Mouse (Mus musculus): ENCODE data around the gene Parva. TPM values are rescaled to one million over a fixed set of nuclear protein-coding genes. Genes with fewer than 3 reads are reported as not detected.

The Parva gene
- polyA plus RNA-seq, 1 experiment from 2014 or later = 54.6 TPM

DNA sequence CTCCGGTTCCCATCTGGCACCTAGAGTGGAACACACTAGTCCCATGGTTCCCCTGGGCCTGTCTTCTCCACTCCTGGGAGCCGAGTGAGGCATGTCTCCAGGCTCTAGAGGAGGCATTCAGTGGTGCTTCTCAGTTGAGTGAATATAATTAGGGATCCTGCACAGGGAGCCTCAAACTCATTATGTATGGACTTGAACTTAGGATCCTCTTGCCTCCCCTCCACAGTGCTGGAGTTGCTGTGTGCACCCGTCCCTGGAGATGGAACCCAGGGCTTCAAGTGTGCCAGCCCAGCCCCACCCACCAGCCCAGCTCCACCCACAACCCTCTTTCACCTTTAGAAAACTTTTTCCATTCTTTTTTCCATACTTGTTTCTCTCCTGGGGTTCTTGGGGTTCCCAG, 106.8 kb downstream of the Parva start:
- Histone ChIP-seq H3K27ac (no peak overlapping the region), H3K4me1 (peaks cover 19% of the 10 kb centered on the region), H3K9me3 (no peaks in the 10 kb centered on the region), H3K4me3 (replicated peaks) (no peak overlapping the region), H3K36me3 (replicated peaks) (no peaks in the 10 kb centered on the region), H3K27me3 (peaks cover 10% of the 10 kb centered on the region; the same call in 1 of the 2 replicates), H3K4me2 (no peak overlapping the region), H3K9ac (no peak overlapping the region)
- ATAC-seq (ENCODE audit: low FRiP score) = no peak
- 71% methylated on average over 3 of the region's 3 CpGs for WGBS

DNA sequence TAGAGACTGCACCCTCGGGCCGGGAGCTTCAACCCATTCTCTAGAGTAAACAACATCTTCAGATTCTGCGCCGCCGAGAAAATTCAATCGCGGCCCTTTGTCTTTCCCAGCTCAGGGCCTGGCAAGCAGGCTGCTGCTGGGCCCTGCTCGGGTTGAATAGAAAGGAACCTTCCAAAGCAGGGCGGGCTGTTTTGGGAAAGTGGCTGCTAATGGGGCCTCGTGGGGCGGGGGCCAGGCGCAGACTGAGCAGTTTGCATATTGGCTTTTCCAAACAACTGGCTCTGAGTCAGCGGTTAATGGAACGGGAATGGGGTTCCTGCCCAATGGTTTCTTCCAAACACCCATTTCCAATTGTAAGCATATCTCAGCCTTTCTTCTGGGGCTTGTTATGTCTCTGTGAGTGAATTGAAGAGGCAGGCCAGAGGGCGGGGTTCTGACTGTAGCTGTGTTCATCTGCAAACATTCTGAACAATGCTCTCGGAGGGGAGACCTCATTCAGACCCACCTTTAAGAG, 108.2 kb downstream of the Parva start:
- WGBS = 4% methylated on average over 16 of the region's 16 CpGs
- H3K9me3 ChIP-seq = no peaks in the 10 kb centered on the region
- peaks cover 10% of the 10 kb centered on the region; the same call in 1 of the 2 replicates for H3K27me3 ChIP-seq
- peak overlapping the region; percentile 21; the same call in 1 of the 2 replicates for H3K9ac ChIP-seq
- peak; percentile 93 for ATAC-seq (ENCODE audit: low FRiP score)
- no peak overlapping the region for H3K4me3 ChIP-seq (replicated peaks)
- peak overlapping the region; percentile 22 for H3K4me2 ChIP-seq
- no peaks in the 10 kb centered on the region for H3K36me3 ChIP-seq (replicated peaks)
- H3K4me1 ChIP-seq = peaks cover 19% of the 10 kb centered on the region
- peak overlapping the region; percentile 78 for H3K27ac ChIP-seq

DNA sequence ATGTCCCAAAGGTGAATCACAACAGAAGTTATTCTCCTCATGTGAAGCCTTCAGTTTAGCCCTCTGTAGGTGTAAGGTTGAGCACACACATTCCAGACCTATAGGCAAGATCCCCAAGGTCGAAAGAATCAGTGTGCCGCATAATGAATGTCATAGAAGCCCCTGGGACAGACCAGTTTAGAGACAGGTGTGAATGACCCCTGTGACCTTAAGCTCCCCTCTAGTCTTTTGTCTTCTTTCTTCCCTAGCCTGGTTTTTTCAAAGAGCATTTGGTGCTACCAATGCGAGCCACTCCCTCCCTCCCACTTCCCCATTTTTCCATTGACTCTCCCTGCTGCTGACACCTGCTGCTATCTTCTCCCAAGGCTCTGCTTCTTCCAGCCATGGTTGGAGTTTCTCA, 121.8 kb downstream of the Parva start:
- Histone ChIP-seq H3K27ac (no peak overlapping the region), H3K36me3 (replicated peaks) (peaks cover 8% of the 10 kb centered on the region), H3K9ac (no peak overlapping the region), H3K4me1 (no peaks in the 10 kb centered on the region), H3K27me3 (no peaks in the 10 kb centered on the region), H3K9me3 (no peaks in the 10 kb centered on the region), H3K4me2 (no peak overlapping the region), H3K4me3 (replicated peaks) (no peak overlapping the region)
- WGBS = 79% methylated on average over 3 of the region's 3 CpGs
- no peak for ATAC-seq (ENCODE audit: low FRiP score)

DNA sequence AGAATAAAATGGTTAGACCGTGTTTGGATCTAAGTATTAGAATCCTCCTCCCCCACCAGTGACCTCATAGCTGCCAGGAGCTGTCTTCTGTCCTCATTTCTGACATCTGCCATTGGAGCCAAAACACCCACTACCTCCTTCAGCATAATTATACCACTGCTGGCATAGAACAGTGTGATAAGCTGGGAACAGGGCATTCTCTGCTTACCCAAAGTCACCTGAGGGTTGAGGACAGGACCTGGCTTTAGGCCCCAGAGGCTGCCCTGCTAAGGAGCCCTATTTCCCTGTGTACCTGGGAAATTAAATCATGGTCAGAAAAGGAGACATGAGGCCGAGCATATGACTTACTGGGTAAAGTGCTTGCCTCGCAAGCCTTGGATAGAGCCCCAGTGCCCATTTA, 134.2 kb downstream of the Parva start:
- Histone ChIP-seq H3K9ac (no peak overlapping the region), H3K4me1 (no peaks in the 10 kb centered on the region), H3K9me3 (no peaks in the 10 kb centered on the region), H3K27ac (no peak overlapping the region), H3K27me3 (no peaks in the 10 kb centered on the region), H3K36me3 (replicated peaks) (no peaks in the 10 kb centered on the region; the same call in 1 of the 2 replicates), H3K4me3 (replicated peaks) (no peak overlapping the region), H3K4me2 (no peak overlapping the region)
- no peak for ATAC-seq (ENCODE audit: low FRiP score)
- 88% methylated on average over 3 of the region's 3 CpGs for WGBS

DNA sequence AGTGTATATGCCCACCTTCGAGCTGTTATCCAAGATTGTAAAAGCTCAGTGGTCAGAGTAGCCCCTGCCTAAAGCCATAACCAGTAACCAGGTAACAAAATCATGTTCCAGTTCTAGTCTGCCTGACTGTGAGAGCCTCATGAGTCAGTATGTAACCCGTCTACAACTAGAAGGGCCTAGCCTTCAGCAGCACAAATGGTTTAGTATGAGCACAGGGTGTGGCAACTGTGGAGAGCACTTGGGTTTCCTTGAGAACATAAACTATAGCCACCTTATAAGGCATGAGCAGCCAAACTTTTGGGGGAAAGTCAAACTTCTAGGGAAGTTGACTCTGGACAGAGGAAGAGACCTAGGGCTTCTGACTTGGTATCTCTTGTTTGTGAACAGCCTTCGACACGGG, 139.7 kb downstream of the Parva start:
- Histone ChIP-seq H3K9me3 (no peaks in the 10 kb centered on the region), H3K4me1 (peaks cover 11% of the 10 kb centered on the region), H3K4me2 (no peak overlapping the region), H3K4me3 (replicated peaks) (no peak overlapping the region), H3K27me3 (no peaks in the 10 kb centered on the region), H3K9ac (no peak overlapping the region), H3K27ac (no peak overlapping the region), H3K36me3 (replicated peaks) (no peaks in the 10 kb centered on the region; the same call in 1 of the 2 replicates)
- no peak for ATAC-seq (ENCODE audit: low FRiP score)
- 92% methylated on average over 4 of the region's 4 CpGs for WGBS

DNA sequence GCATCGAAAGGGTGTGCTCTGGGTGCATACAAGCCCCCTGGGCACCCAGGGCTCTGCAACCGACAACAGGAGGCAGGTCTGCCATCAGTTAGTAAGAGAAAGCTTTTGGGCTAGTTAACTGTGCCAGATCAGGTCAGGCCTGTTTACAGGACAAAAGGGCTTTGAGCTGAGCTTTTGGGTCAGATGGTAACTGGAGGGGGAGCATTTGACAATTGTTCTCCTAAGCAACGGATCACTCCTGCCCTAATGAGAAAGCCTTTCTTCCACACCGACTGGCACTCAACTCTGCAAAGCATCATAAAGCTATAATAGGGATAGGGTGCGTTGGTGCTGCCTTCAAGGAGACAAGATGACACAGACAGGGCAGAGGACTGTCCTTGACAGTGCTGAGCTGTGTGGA, 141.7 kb downstream of the Parva start:
- H3K4me2 ChIP-seq = no peak overlapping the region
- no peak overlapping the region for H3K27ac ChIP-seq
- no peaks in the 10 kb centered on the region for H3K27me3 ChIP-seq
- no peak overlapping the region for H3K9ac ChIP-seq
- H3K4me3 ChIP-seq (replicated peaks) = no peak overlapping the region
- H3K9me3 ChIP-seq = no peaks in the 10 kb centered on the region
- H3K4me1 ChIP-seq = peaks cover 11% of the 10 kb centered on the region
- ATAC-seq (ENCODE audit: low FRiP score) = no peak
- H3K36me3 ChIP-seq (replicated peaks) = no peaks in the 10 kb centered on the region; the same call in 1 of the 2 replicates
- WGBS = 24% methylated on average over 5 of the region's 5 CpGs

DNA sequence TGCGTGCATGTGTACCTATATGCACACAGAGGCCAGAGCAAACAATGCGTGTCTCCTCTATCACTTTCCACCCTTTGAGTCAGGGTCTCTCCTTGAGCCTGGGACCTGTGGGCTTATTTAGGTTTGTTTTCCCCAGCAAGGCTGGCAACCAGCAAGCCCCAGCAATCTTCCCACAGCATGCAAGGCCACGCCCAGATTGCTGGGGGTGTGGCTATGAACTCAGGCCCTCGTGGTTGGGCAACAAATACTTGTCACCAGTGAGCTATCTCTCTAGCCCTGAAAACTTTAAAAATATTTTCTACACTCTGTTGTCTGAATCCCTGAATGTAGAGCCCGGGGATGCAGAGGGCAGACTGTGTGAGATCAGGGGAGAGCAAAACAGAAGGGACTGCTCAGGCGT, 154.3 kb downstream of the Parva start:
- Histone ChIP-seq H3K9me3 (peaks cover 4% of the 10 kb centered on the region; the same call in 1 of the 2 replicates), H3K27me3 (no peaks in the 10 kb centered on the region), H3K27ac (no peak overlapping the region), H3K4me2 (no peak overlapping the region), H3K36me3 (replicated peaks) (0 out of 2 replicates have a peak, but pooled peaks cover 3% of the 10 kb centered on the region), H3K4me3 (replicated peaks) (no peak overlapping the region), H3K9ac (no peak overlapping the region), H3K4me1 (no peaks in the 10 kb centered on the region)
- ATAC-seq (ENCODE audit: low FRiP score) = no peak
- WGBS = 85% methylated on average over 6 of the region's 6 CpGs

DNA sequence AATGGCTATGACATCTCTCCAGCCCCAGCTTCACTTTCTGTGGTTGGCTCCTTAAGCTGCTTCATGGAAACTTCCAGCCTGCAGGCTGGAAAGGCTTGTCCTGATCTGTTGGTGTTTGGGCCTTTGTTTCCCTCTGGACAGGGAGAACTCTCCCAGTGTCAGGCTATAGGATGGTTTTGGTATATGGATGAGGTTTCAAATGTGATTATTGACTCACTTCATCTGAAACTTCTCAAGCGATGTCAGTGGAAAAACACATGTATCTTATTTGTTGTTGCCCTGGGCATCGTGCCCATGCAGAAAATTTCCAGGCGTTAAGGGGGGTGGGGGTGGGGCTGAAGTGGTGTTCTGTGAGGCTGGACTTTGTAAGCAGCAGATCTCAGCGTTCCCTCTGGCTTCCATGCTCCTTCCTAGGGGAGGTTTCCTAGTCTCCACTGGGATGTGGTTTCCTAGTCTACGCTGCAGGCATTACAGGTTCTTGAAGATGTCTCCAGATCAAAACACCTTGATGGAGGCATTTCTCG, 155.6 kb downstream of the Parva start:
- WGBS = 83% methylated on average over 6 of the region's 6 CpGs
- no peak overlapping the region for H3K4me3 ChIP-seq (replicated peaks)
- H3K9me3 ChIP-seq = peaks cover 4% of the 10 kb centered on the region; the same call in 1 of the 2 replicates
- no peak overlapping the region for H3K9ac ChIP-seq
- H3K4me2 ChIP-seq = no peak overlapping the region
- ATAC-seq (ENCODE audit: low FRiP score) = no peak
- H3K4me1 ChIP-seq = no peaks in the 10 kb centered on the region
- no peak overlapping the region for H3K27ac ChIP-seq
- no peaks in the 10 kb centered on the region for H3K27me3 ChIP-seq
- 0 out of 2 replicates have a peak, but pooled peaks cover 3% of the 10 kb centered on the region for H3K36me3 ChIP-seq (replicated peaks)

DNA sequence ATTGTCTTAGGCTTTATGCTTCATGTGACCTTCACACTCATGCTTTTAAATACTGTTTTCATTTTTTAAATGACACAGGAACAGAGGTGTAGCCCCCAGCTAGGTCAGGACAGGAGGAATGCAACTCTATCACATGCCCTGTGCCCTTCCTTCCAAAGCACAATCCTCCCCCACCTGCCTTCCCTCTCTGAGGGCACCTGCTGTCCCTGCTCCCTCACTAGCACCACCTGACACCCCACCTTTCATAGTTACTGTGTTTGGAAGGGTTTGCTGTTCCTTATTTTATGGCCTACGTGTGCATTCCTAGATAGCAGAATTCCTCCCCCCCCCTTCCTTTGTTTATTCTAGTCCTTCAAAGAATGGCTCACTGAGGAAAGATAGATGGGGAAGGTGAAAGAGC, 160.1 kb downstream of the Parva start:
- no peak overlapping the region for H3K4me2 ChIP-seq
- 95% methylated on average over 1 of the region's 1 CpGs for WGBS
- H3K4me1 ChIP-seq = peaks cover 22% of the 10 kb centered on the region
- no peak for ATAC-seq (ENCODE audit: low FRiP score)
- H3K27me3 ChIP-seq = no peaks in the 10 kb centered on the region
- H3K9ac ChIP-seq = no peak overlapping the region
- peaks cover 4% of the 10 kb centered on the region; the same call in 1 of the 2 replicates for H3K9me3 ChIP-seq
- H3K4me3 ChIP-seq (replicated peaks) = no peak overlapping the region
- H3K27ac ChIP-seq = no peak overlapping the region
- H3K36me3 ChIP-seq (replicated peaks) = no peaks in the 10 kb centered on the region; the same call in 1 of the 2 replicates

DNA sequence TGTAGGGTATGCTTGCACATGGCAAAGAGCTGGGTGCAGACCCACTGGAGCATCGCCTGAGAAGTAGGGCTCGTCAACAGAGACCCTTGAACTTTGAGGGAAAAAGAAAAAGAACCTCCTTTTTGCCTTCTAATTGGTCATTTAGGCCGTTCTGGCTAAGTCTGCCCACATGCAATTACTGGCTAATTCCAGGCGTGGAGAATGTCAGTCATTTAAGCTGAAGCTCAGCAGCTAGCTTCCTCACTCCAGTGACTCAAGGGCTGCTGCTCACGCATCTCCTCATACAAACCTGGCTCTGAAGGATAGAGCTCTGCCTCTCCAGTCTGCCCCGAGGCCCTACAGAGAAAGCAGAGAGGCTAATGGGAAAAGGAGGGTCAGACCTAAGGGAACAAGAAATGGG, 162.2 kb downstream of the Parva start:
- Histone ChIP-seq H3K9me3 (peaks cover 4% of the 10 kb centered on the region; the same call in 1 of the 2 replicates), H3K36me3 (replicated peaks) (no peaks in the 10 kb centered on the region; the same call in 1 of the 2 replicates), H3K27me3 (no peaks in the 10 kb centered on the region), H3K4me1 (peaks cover 24% of the 10 kb centered on the region), H3K4me3 (replicated peaks) (no peak overlapping the region), H3K4me2 (no peak overlapping the region), H3K9ac (no peak overlapping the region), H3K27ac (no peak overlapping the region)
- ATAC-seq (ENCODE audit: low FRiP score) = no peak
- 38% methylated on average over 6 of the region's 6 CpGs for WGBS

DNA sequence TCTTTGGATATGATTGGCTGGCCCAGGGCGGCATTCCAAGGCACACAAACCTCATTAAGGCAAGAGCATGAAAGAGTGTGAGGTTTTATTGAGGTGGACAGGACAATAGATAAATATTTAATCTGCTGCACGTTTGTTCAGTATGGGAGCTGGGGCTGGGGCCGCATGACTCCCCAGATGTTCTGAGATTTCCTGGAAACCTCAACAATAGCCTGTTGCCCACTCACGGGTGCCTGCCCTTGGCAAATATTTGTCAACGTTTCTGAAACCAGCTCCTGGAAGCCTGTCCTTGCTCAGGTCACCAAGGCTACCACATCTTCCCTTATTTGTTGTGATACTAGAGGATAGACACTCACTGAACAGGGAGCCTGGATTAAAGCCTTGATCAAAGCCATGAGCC, 166.3 kb downstream of the Parva start:
- Histone ChIP-seq H3K4me2 (no peak overlapping the region), H3K27me3 (no peaks in the 10 kb centered on the region), H3K36me3 (replicated peaks) (no peaks in the 10 kb centered on the region), H3K9ac (no peak overlapping the region), H3K9me3 (no peaks in the 10 kb centered on the region), H3K4me3 (replicated peaks) (no peak overlapping the region), H3K4me1 (peaks cover 24% of the 10 kb centered on the region), H3K27ac (no peak overlapping the region)
- 71% methylated on average over 5 of the region's 5 CpGs for WGBS
- no peak for ATAC-seq (ENCODE audit: low FRiP score)

DNA sequence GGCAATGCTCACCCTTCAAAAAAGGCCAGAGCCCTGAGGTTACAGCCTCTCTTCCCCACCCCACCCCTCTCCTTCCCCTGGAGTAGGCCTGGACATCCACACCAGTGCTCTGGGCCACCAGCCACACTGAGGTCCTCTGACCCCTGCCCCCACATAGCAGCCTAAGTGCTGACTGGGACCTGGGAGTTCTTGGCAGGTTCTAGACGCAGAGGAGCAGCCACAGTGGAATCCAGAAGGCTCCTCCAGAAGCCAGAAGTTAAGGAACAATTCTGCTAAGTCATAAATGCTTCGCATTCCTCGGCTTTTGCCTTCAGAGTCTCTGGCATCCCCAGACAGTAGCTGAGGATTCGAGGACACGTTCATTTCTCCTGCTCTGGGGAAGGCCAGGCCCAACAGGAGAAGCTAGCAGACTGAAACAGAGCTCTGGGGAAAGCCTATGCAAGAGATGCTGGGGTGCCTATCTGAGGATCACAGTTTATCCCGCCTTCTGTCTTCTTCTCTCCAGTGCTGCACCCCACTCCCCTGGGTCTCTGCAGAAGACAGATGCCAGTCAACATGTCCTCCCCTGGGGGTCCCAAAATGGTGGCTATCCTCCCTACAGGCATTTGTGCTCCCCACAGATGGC, 168.0 kb downstream of the Parva start:
- Histone ChIP-seq H3K9me3 (no peaks in the 10 kb centered on the region), H3K4me3 (replicated peaks) (no peak overlapping the region), H3K4me2 (no peak overlapping the region), H3K36me3 (replicated peaks) (no peaks in the 10 kb centered on the region), H3K9ac (no peak overlapping the region), H3K27ac (no peak overlapping the region), H3K4me1 (peaks cover 10% of the 10 kb centered on the region), H3K27me3 (no peaks in the 10 kb centered on the region)
- no peak for ATAC-seq (ENCODE audit: low FRiP score)
- 83% methylated on average over 6 of the region's 6 CpGs for WGBS

DNA sequence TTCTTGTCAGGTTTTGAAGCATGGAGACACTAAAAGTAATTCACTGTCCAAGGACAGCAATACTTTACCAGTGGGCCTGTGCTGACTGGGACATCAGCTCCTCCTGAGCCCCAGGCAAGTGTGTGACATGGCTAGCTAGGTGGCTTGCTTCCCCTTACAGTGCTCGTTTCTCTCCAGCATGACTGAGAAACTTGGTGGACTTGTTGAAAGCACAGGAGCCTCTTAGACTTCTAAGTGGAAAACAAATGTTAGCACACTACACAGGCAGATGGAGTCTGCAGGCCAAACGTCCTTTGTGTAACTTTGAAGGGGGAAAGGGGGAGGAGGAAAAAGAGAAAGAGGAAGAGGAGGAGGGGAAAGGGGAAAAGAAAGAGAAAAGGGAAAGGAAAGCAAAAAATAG, 172.3 kb downstream of the Parva start:
- H3K27me3 ChIP-seq = no peaks in the 10 kb centered on the region
- H3K4me2 ChIP-seq = no peak overlapping the region
- H3K36me3 ChIP-seq (replicated peaks) = no peaks in the 10 kb centered on the region
- H3K27ac ChIP-seq = no peak overlapping the region
- ATAC-seq (ENCODE audit: low FRiP score) = no peak
- H3K9ac ChIP-seq = no peak overlapping the region
- H3K4me3 ChIP-seq (replicated peaks) = no peak overlapping the region
- 40% methylated on average over 2 of the region's 2 CpGs for WGBS
- peaks cover 5% of the 10 kb centered on the region; the same call in 1 of the 2 replicates for H3K4me1 ChIP-seq
- no peaks in the 10 kb centered on the region for H3K9me3 ChIP-seq
